Mouse (Mus musculus) forebrain, embryonic 12.5 days (tissue): ENCODE measurements around the gene Thbs2. TPM values are rescaled to one million over a fixed set of nuclear protein-coding genes. Genes with fewer than 3 reads are reported as not detected.

Source experiments
- ATAC-seq: fragments of 200-750 bp; cut with Nextera tagmentation; 2 replicates; pipeline ENCODE4 v1.8.0; 2017; ENCODE audit warnings: moderate TSS enrichment; ENCODE audit not compliant: low FRiP score
- H3K27ac ChIP-seq: fragments of 300-500 bp; sonication (generic); 2 replicates; pipeline ENCODE4 v1.5.1; 2016; ENCODE audit warnings: mild to moderate bottlenecking
- H3K27me3 ChIP-seq: fragments of 300-500 bp; sonication (generic); 2 replicates; pipeline ENCODE4 v1.6.1; 2016; ENCODE audit warnings: mild to moderate bottlenecking
- H3K36me3 ChIP-seq: fragments of 300-500 bp; sonication (generic); replicated peaks from 2 replicates; pipeline ENCODE4 v1.6.1; 2016; ENCODE audit warnings: mild to moderate bottlenecking
- H3K4me1 ChIP-seq: fragments of 300-500 bp; sonication (generic); 2 replicates; pipeline ENCODE4 v1.6.1; 2016
- H3K4me2 ChIP-seq: fragments of 300-500 bp; sonication (generic); 2 replicates; pipeline ENCODE4 v1.6.1; 2016; ENCODE audit warnings: mild to moderate bottlenecking, moderate library complexity
- H3K4me3 ChIP-seq: fragments of 300-500 bp; sonication (generic); replicated peaks from 2 replicates; pipeline ENCODE4 v1.5.1; 2016; ENCODE audit warnings: mild to moderate bottlenecking
- H3K9ac ChIP-seq: fragments of 300-500 bp; sonication (generic); 2 replicates; pipeline ENCODE4 v1.6.1; 2016; ENCODE audit warnings: mild to moderate bottlenecking
- H3K9me3 ChIP-seq: fragments of 300-500 bp; sonication (generic); 2 replicates; pipeline ENCODE4 v1.6.1; 2016
- WGBS: fragments of 180-500 bp; shearing (Covaris S2); methylation state at CpG from one replicate; pipeline ENCODE4 v1.1.7; 2016; 5-methylcytosine and 5-hydroxymethylcytosine counted together
- polyA plus RNA-seq: library from polyadenylated mRNA; unstranded; fragments of >200 nt; fragmentation: Nextera tagmentation; extraction: Ambion mirVana; gene quantifications from 2 replicates; pipeline ENCODE4 v1.2.1, GENCODE M21; 2016

The Thbs2 gene
- polyA plus RNA-seq, 1 experiment from 2014 or later, result 6.2 TPM

DNA sequence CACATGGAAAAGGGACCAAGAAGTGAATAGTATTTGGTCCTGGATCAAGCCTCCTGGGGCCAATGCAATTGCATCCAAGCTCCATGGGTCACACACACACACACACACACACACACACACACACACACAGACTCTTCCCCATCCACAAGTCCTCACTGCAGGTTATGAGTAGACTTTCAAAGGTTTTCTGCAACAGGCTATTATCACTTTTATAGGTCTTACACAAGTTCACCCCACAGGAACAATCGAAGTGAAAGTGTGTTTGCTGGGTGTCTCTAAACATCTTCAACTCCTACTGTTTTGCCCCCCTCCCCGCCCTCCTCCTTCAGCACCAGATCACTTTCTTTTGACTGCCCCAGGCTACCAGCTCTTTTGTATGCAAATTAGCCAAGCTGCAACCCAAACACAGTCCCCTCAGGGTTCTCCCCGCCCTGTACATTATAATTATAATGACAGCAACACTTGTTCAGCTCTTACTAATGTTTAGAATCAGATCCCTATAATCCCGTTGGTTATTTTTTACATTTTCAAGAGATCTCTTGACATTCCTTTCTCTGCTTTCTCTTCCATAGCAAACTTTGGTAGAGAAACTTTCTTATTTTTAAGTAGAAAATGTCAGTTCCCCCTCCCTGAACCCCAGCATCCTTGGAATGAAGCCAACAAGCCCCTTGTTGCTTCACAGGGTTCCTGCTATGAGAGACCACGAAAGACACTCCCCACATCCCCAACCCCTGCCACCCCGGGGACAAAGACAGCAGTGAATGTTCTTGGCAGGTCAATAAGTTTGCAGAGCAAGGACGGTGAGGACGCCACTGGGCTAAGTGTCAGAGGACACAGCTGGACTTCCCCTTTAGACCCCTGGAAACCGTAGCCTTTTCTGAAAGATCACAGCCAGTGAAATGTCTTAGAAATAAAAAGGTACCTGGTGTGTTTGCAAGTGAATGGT lies 714 bp downstream of the Thbs2 start:
- peak overlapping the region; percentile 21; the same call in 1 of the 2 replicates for H3K4me3 ChIP-seq
- no peak overlapping the region for H3K27ac ChIP-seq
- H3K9ac ChIP-seq, result peak overlapping the region; percentile 12; the same call in 1 of the 2 replicates
- WGBS, result 2% methylated on average over 9 of the region's 9 CpGs
- H3K4me1 ChIP-seq, result peaks cover 14% of the 10 kb centered on the region
- H3K27me3 ChIP-seq, result no peaks in the 10 kb centered on the region
- ATAC-seq, result peak; percentile 4; the same call in 1 of the 2 replicates
- H3K36me3 ChIP-seq, result no peaks in the 10 kb centered on the region
- no peaks in the 10 kb centered on the region for H3K9me3 ChIP-seq
- H3K4me2 ChIP-seq, result peak overlapping the region; percentile 46

GRCm38 (mm10) chr17:14691901-14692300 lies 2.1 kb downstream of the Thbs2 start:
- ATAC-seq, result no peak
- Histone ChIP-seq H3K4me3 (no peak overlapping the region), H3K36me3 (no peaks in the 10 kb centered on the region), H3K27ac (no peak overlapping the region), H3K9ac (no peak overlapping the region), H3K4me1 (peaks cover 14% of the 10 kb centered on the region), H3K4me2 (no peak overlapping the region), H3K27me3 (no peaks in the 10 kb centered on the region), H3K9me3 (no peaks in the 10 kb centered on the region)
- WGBS, result 66% methylated on average over 6 of the region's 6 CpGs

- no peaks in the 10 kb centered on the region for H3K36me3 ChIP-seq
- H3K27me3 ChIP-seq, result no peaks in the 10 kb centered on the region
- H3K9me3 ChIP-seq, result no peaks in the 10 kb centered on the region
- H3K4me2 ChIP-seq, result no peak overlapping the region
- no peak overlapping the region for H3K27ac ChIP-seq
- H3K9ac ChIP-seq, result no peak overlapping the region
- WGBS, result 73% methylated on average over 4 of the region's 4 CpGs
- no peak for ATAC-seq
- H3K4me3 ChIP-seq, result no peak overlapping the region
- peaks cover 14% of the 10 kb centered on the region for H3K4me1 ChIP-seq
Measured at GRCm38 (mm10) chr17:14691197-14691596, 2.8 kb downstream of the Thbs2 start.

DNA sequence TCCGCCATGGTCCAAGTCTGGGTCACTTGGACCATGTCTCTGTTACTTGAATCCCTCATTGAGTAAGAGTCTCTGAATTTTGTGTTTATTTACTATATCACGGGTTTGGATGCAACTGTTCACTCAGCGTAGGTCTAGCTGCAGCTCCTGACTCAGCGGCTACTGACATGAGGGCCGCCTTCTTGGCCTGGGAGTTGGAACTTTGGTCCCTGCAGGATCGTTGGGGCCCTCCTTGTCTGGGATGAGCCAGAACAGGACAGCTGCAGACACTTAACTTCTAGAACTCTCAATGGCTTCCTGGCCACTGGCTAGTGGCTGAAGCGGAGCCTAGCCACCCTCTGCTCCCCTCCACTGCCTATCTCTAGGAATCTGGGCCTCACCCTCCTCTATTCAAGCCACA lies 11.2 kb downstream of the Thbs2 start:
- H3K4me2 ChIP-seq, result no peak overlapping the region
- H3K4me3 ChIP-seq, result no peak overlapping the region
- H3K27me3 ChIP-seq, result no peaks in the 10 kb centered on the region
- no peak overlapping the region for H3K9ac ChIP-seq
- H3K9me3 ChIP-seq, result no peaks in the 10 kb centered on the region
- no peak for ATAC-seq
- H3K27ac ChIP-seq, result no peak overlapping the region
- H3K36me3 ChIP-seq, result no peaks in the 10 kb centered on the region
- H3K4me1 ChIP-seq, result no peaks in the 10 kb centered on the region
- WGBS, result 89% methylated on average over 7 of the region's 7 CpGs

- H3K4me3 ChIP-seq, result no peak overlapping the region
- no peaks in the 10 kb centered on the region for H3K27me3 ChIP-seq
- no peak overlapping the region for H3K27ac ChIP-seq
- H3K9ac ChIP-seq, result no peak overlapping the region
- no peaks in the 10 kb centered on the region for H3K9me3 ChIP-seq
- H3K4me1 ChIP-seq, result no peaks in the 10 kb centered on the region
- no peak for ATAC-seq
- 90% methylated on average over 12 of the region's 12 CpGs for WGBS
- H3K36me3 ChIP-seq, result no peaks in the 10 kb centered on the region
- H3K4me2 ChIP-seq, result no peak overlapping the region
Measured at GRCm38 (mm10) chr17:14681047-14681446, 13.0 kb downstream of the Thbs2 start.

DNA sequence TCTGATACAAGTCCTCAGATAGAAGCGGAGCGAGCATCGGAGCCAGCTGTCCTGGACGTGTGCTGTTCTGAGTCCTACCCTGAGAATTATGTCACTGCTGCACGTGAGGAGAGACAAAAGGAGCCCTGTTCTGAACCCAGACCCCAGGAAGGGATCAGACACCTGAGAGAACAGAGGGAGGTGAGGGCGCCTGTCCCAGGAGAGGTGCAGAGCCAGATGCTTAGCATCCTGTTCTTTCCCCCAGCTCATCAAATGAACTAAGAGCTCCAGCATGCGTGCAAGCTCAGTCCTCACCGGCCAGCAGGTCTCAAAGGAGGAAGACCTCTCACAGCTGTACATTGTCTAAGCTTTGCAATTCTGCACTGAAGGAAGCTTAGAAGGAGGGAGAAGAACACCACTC lies 16.8 kb downstream of the Thbs2 start:
- no peak for ATAC-seq
- Histone ChIP-seq H3K4me3 (no peak overlapping the region), H3K4me1 (no peaks in the 10 kb centered on the region), H3K9me3 (no peaks in the 10 kb centered on the region), H3K9ac (no peak overlapping the region), H3K4me2 (no peak overlapping the region), H3K36me3 (no peaks in the 10 kb centered on the region), H3K27me3 (no peaks in the 10 kb centered on the region), H3K27ac (no peak overlapping the region)
- WGBS, result 75% methylated on average over 8 of the region's 8 CpGs

GRCm38 (mm10) chr17:14675517-14675916 lies 18.5 kb downstream of the Thbs2 start:
- Histone ChIP-seq H3K9me3 (no peaks in the 10 kb centered on the region), H3K4me3 (no peak overlapping the region), H3K9ac (no peak overlapping the region), H3K4me2 (no peak overlapping the region), H3K4me1 (no peaks in the 10 kb centered on the region), H3K27me3 (no peaks in the 10 kb centered on the region), H3K36me3 (no peaks in the 10 kb centered on the region), H3K27ac (no peak overlapping the region)
- WGBS, result 92% methylated on average over 2 of the region's 2 CpGs
- no peak for ATAC-seq

GRCm38 (mm10) chr17:14672402-14672801 lies 21.6 kb downstream of the Thbs2 start:
- H3K9ac ChIP-seq, result no peak overlapping the region
- 29% methylated on average over 5 of the region's 5 CpGs for WGBS
- ATAC-seq, result no peak
- H3K4me2 ChIP-seq, result no peak overlapping the region
- no peak overlapping the region for H3K27ac ChIP-seq
- H3K27me3 ChIP-seq, result no peaks in the 10 kb centered on the region
- no peak overlapping the region for H3K4me3 ChIP-seq
- no peaks in the 10 kb centered on the region for H3K9me3 ChIP-seq
- H3K36me3 ChIP-seq, result no peaks in the 10 kb centered on the region
- no peaks in the 10 kb centered on the region for H3K4me1 ChIP-seq

GRCm38 (mm10) chr17:14667225-14667624 lies 26.8 kb downstream of the Thbs2 start:
- ATAC-seq, result no peak
- Histone ChIP-seq H3K4me3 (no peak overlapping the region), H3K4me2 (no peak overlapping the region), H3K27me3 (no peaks in the 10 kb centered on the region), H3K4me1 (no peaks in the 10 kb centered on the region), H3K36me3 (no peaks in the 10 kb centered on the region), H3K9ac (no peak overlapping the region), H3K27ac (no peak overlapping the region), H3K9me3 (no peaks in the 10 kb centered on the region)
- 93% methylated on average over 4 of the region's 4 CpGs for WGBS

DNA sequence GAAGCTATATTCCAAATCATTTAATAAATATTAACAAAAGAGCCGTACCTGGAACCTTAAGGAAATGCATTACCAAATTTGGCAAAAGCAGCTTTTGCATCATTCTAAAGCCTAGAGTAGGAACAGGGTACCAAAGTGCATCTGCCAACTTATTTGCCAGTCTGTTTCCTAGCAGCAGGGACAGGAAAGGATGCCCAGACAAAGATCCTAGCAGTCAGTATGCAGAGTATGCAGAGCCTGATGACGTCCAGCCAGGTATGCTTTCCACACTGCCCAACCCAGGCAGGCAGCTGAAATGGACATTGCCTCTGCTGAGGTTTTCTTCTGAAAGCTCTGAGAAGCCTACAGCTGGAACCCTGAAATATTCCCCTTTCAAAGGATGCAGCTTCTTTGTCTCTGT lies 27.6 kb downstream of the Thbs2 start:
- H3K27me3 ChIP-seq, result no peaks in the 10 kb centered on the region
- no peak overlapping the region for H3K4me2 ChIP-seq
- no peaks in the 10 kb centered on the region for H3K9me3 ChIP-seq
- no peak overlapping the region for H3K9ac ChIP-seq
- no peaks in the 10 kb centered on the region for H3K36me3 ChIP-seq
- H3K4me3 ChIP-seq, result no peak overlapping the region
- H3K27ac ChIP-seq, result no peak overlapping the region
- ATAC-seq, result no peak
- H3K4me1 ChIP-seq, result no peaks in the 10 kb centered on the region
- 82% methylated on average over 2 of the region's 2 CpGs for WGBS

- WGBS, result 83% methylated on average over 5 of the region's 5 CpGs
- Histone ChIP-seq H3K27me3 (no peaks in the 10 kb centered on the region), H3K9me3 (no peaks in the 10 kb centered on the region), H3K4me2 (no peak overlapping the region), H3K27ac (no peak overlapping the region), H3K4me1 (no peaks in the 10 kb centered on the region), H3K36me3 (no peaks in the 10 kb centered on the region), H3K4me3 (no peak overlapping the region), H3K9ac (no peak overlapping the region)
- no peak for ATAC-seq
Measured at GRCm38 (mm10) chr17:14663366-14663765, 30.7 kb downstream of the Thbs2 start.

DNA sequence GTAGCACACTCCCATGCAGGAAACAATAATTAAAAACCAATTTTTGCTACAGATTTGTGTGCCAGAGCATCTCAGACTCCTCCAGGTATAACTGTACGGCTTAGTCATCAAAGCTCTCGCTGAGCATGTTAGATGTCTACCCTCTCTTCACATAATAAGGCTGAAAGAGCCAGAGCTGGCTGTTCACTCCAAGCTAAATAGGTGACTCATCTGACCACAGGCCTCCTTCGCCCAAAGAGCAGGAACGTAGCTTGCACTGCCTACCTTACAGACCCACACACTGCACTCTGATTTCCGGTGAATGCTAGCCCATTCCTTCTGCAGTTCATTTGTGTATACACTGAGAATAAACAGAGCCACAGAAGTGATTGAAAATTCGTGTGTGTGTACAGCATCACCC lies 31.6 kb downstream of the Thbs2 start:
- Histone ChIP-seq H3K4me2 (no peak overlapping the region), H3K9me3 (no peaks in the 10 kb centered on the region), H3K36me3 (no peaks in the 10 kb centered on the region), H3K9ac (no peak overlapping the region), H3K4me3 (no peak overlapping the region), H3K4me1 (no peaks in the 10 kb centered on the region), H3K27ac (no peak overlapping the region), H3K27me3 (no peaks in the 10 kb centered on the region)
- 83% methylated on average over 6 of the region's 6 CpGs for WGBS
- ATAC-seq, result no peak

DNA sequence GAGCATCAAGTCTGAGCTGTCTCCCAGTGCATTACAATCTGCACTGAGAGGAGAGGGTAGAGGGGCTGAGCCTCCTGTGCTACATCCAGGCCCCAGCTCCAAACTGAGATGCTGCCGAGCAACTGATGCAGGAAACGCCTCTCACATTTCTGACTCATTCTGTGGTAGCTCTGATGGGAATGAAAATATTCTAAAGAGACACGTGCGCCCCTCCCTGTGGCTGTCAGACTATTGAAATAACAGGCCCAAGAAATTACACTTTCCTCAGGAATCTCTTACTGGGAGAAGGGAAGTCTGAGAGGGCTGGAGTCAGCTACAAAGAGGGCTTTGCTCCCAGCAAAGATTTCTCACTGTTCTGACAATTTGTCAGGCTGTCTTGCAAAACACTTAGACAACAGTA lies 34.3 kb downstream of the Thbs2 start:
- Histone ChIP-seq H3K36me3 (no peaks in the 10 kb centered on the region), H3K27ac (no peak overlapping the region), H3K4me2 (no peak overlapping the region), H3K27me3 (no peaks in the 10 kb centered on the region), H3K4me1 (no peaks in the 10 kb centered on the region), H3K9me3 (no peaks in the 10 kb centered on the region), H3K9ac (no peak overlapping the region), H3K4me3 (no peak overlapping the region)
- ATAC-seq, result no peak
- WGBS, result 73% methylated on average over 4 of the region's 4 CpGs
